Mouse (Mus musculus) cerebellum, adult 11-12 months (tissue): ENCODE results near the gene Gm11111.
"Not testable (repeated sequence)": the region's sequence is repeated elsewhere in the genome, so short reads cannot be mapped to it uniquely, and the experiment has no call there.

Source experiments
- DNase-seq: peaks from one replicate; pipeline ENCODE4 v3.0.0; 2022

The Gm11111 gene

GRCm38 (mm10) chr5:98552395-98552794, at the start of gene Gm11111:
Gm11111 (plus strand) TSS chr5:98552695.
- DNase-seq = no peak

GRCm38 (mm10) chr5:98516214-98516613, 36.3 kb upstream of the Gm11111 start:
- DNase-seq = no peak

- DNase-seq = no peak
These were observed 32.4 kb upstream of the Gm11111 start for GRCm38 (mm10) chr5:98520118-98520517.

- no peak for DNase-seq
These were observed 30.1 kb upstream of the Gm11111 start for GRCm38 (mm10) chr5:98522270-98522977.

GRCm38 (mm10) chr5:98523050-98523449, 29.4 kb upstream of the Gm11111 start:
- DNase-seq = no peak

GRCm38 (mm10) chr5:98523783-98524182, 28.7 kb upstream of the Gm11111 start:
- DNase-seq = no peak

- DNase-seq = no peak
These were observed 11.2 kb upstream of the Gm11111 start for GRCm38 (mm10) chr5:98541333-98541732.

GRCm38 (mm10) chr5:98550285-98550684, 2.2 kb upstream of the Gm11111 start:
- no peak for DNase-seq

GRCm38 (mm10) chr5:98550873-98551272, 1.6 kb upstream of the Gm11111 start:
- no peak for DNase-seq

GRCm38 (mm10) chr5:98552811-98553601, 511 bp downstream of the Gm11111 start:
- no peak for DNase-seq

GRCm38 (mm10) chr5:98561301-98561700, 8.8 kb downstream of the Gm11111 start:
- DNase-seq = no peak

GRCm38 (mm10) chr5:98562806-98563205, 10.3 kb downstream of the Gm11111 start:
- no peak for DNase-seq

GRCm38 (mm10) chr5:98563801-98564200, 11.3 kb downstream of the Gm11111 start:
- DNase-seq = no peak

GRCm38 (mm10) chr5:98566461-98567193, 14.1 kb downstream of the Gm11111 start:
- no peak for DNase-seq

GRCm38 (mm10) chr5:98568481-98568880, 16.0 kb downstream of the Gm11111 start:
- DNase-seq = no peak

- no peak for DNase-seq
These were observed 16.6 kb downstream of the Gm11111 start for GRCm38 (mm10) chr5:98569029-98569513.

GRCm38 (mm10) chr5:98572392-98572791, 19.9 kb downstream of the Gm11111 start:
- no peak for DNase-seq

- DNase-seq = no peak
These were observed 22.4 kb downstream of the Gm11111 start for GRCm38 (mm10) chr5:98574711-98575470.

GRCm38 (mm10) chr5:98575471-98575834, 23.0 kb downstream of the Gm11111 start:
- no peak for DNase-seq

- DNase-seq = not testable (repeated sequence)
These were observed 24.0 kb downstream of the Gm11111 start for GRCm38 (mm10) chr5:98576538-98576937.

GRCm38 (mm10) chr5:98578398-98578797, 25.9 kb downstream of the Gm11111 start:
- DNase-seq = no peak

GRCm38 (mm10) chr5:98580811-98581210, 28.3 kb downstream of the Gm11111 start:
- no peak for DNase-seq

GRCm38 (mm10) chr5:98582051-98582450, 29.6 kb downstream of the Gm11111 start:
- no peak for DNase-seq
